In the genomic region with DNA sequence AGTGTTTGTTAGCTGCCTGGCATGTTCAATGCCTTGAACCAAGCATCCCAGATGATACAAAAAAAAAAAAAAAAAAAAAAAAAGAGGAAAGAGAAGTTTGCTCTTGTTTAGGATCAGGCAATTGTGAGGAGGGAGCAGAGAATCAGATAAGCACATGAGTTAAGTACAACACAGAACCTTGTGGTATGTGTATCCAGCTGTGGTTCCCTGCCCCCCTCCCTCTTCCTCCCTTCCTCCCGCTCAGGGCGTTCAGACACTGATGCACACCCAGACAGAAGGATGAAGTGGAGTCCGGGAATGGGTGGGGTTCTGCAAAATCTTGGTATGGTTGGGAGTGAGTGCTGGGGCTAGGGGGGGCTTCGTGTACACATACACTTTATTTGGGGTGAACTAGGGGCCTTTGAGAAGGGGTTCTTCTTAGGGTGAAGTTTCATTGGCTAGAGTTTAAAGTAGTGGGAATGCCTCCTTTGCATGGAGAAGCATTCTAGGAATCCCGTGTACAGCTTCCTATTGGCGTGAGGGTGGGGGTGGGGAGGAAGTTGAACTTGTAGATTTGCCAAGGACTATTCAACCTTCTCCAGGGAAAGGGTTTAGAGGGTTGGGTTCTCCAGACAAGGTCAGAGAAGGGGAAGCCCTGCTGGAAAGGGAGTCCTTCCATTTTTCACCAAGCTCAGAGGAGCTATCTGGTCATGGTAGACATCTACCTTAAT, we compare ENCODE assay signal across 14 mouse cellular contexts. TPM values are rescaled to one million over a fixed set of nuclear protein-coding genes. Genes with fewer than 3 reads are reported as not detected.
DNase-seq lines count a peak whose midpoint lies in the region; ATAC-seq lines count a peak whose summit lies in the region.
"Had no signal": no experiment of that assay in that cellular context is flagged by ENCODE, and none has a peak within 500 bp of the region (broad histone marks: within the 10 kb centered on the region; RNA-seq: fewer than 3 reads in every experiment).

No protein-coding gene starts in this region.

- no peaks in the 10 kb centered on the region for H3K9me3 ChIP-seq in embryonic facial prominence, embryonic 12.5 days
- H3K9me3 ChIP-seq in embryonic facial prominence, embryonic 10.5 days = no peaks in the 10 kb centered on the region
- H3K9me3 ChIP-seq in kidney, embryonic 16.5 days (ENCODE audit: low read length) = no peaks in the 10 kb centered on the region; the same call in 1 of the 2 replicates
- no peaks in the 10 kb centered on the region for H3K9me3 ChIP-seq in intestine, embryonic 15.5 days
- H3K9me3 ChIP-seq: liver, embryonic 15.5 days had no signal

- peak; percentile 13; the same call in 1 of the 2 replicates for ATAC-seq in embryonic facial prominence, embryonic 12.5 days (ENCODE audit: insufficient number of reproducible peaks, insufficient read depth, low FRiP score, low TSS enrichment)
- 0 out of 2 replicates have a peak, but pooled peaks have one; percentile 74 for ATAC-seq in kidney, embryonic 16.5 days (ENCODE audit: low FRiP score, low TSS enrichment)
- peak; percentile 66; the same call in 1 of the 2 replicates for ATAC-seq in intestine, embryonic 15.5 days
- ATAC-seq: forebrain, embryonic 14.5 days had no signal

- H3K4me3 ChIP-seq in embryonic facial prominence, embryonic 12.5 days = no peak overlapping the region
- H3K4me3 ChIP-seq in embryonic facial prominence, embryonic 10.5 days = no peak overlapping the region
- no peak overlapping the region for H3K4me3 ChIP-seq in kidney, embryonic 16.5 days (ENCODE audit: low read length)
- no peak overlapping the region for H3K4me3 ChIP-seq in intestine, embryonic 15.5 days (replicated peaks)
- H3K4me3 ChIP-seq: liver, embryonic 15.5 days had no signal

- DNase-seq in embryonic facial prominence, embryonic 10.5 days (ENCODE audit: low spot score) = no peak
- DNase-seq in kidney, adult 8-10 months = no peak
- peak; percentile 89 for DNase-seq in ES-CJ7 (ENCODE audit: low read depth, low spot score)
- DNase-seq in thymus, postnatal 10 days (ENCODE audit: low spot score in 2 of 2) = no peak
- DNase-seq in right cerebral cortex, postnatal 36 days (ENCODE audit: low spot score in 2 of 2) = no peak
- DNase-seq: cerebellum, adult 18-20 months; embryo, embryonic 11 days; midbrain, embryonic 14.5 days; right cerebral cortex, postnatal 14 days had no signal

- no peak overlapping the region for H3K4me2 ChIP-seq in embryonic facial prominence, embryonic 12.5 days (replicated peaks)
- no peak overlapping the region for H3K4me2 ChIP-seq in kidney, embryonic 16.5 days (replicated peaks; ENCODE audit: low read depth, low read length)
- no peak overlapping the region for H3K4me2 ChIP-seq in intestine, embryonic 15.5 days (replicated peaks)
- H3K4me2 ChIP-seq: liver, embryonic 15.5 days had no signal

- H3K36me3 ChIP-seq in embryonic facial prominence, embryonic 12.5 days = no peaks in the 10 kb centered on the region
- no peaks in the 10 kb centered on the region for H3K36me3 ChIP-seq in embryonic facial prominence, embryonic 10.5 days (replicated peaks)
- H3K36me3 ChIP-seq in kidney, embryonic 16.5 days (ENCODE audit: insufficient read depth, low read length) = no peaks in the 10 kb centered on the region
- H3K36me3 ChIP-seq in intestine, embryonic 15.5 days = no peaks in the 10 kb centered on the region
- H3K36me3 ChIP-seq: liver, embryonic 15.5 days had no signal

- H3K27ac ChIP-seq in embryonic facial prominence, embryonic 12.5 days = no peak overlapping the region
- H3K27ac ChIP-seq in embryonic facial prominence, embryonic 10.5 days (replicated peaks) = no peak overlapping the region
- H3K27ac ChIP-seq in kidney, embryonic 16.5 days (ENCODE audit: low read length) = no peak overlapping the region
- H3K27ac ChIP-seq in intestine, embryonic 15.5 days = no peak overlapping the region
- H3K27ac ChIP-seq: liver, embryonic 15.5 days had no signal

- no peak overlapping the region for H3K9ac ChIP-seq in embryonic facial prominence, embryonic 12.5 days
- H3K9ac ChIP-seq in kidney, embryonic 16.5 days (replicated peaks; ENCODE audit: low read length) = no peak overlapping the region
- H3K9ac ChIP-seq in intestine, embryonic 15.5 days = no peak overlapping the region
- H3K9ac ChIP-seq: liver, embryonic 15.5 days had no signal

- no peaks in the 10 kb centered on the region; the same call in 1 of the 2 replicates for H3K4me1 ChIP-seq in embryonic facial prominence, embryonic 12.5 days
- peaks cover 7% of the 10 kb centered on the region for H3K4me1 ChIP-seq in embryonic facial prominence, embryonic 10.5 days
- H3K4me1 ChIP-seq in kidney, embryonic 16.5 days (ENCODE audit: insufficient read depth, low read length) = peaks cover 9% of the 10 kb centered on the region; the same call in 1 of the 2 replicates
- H3K4me1 ChIP-seq in intestine, embryonic 15.5 days (replicated peaks) = peaks cover 3% of the 10 kb centered on the region; the same call in 1 of the 2 replicates
- H3K4me1 ChIP-seq: liver, embryonic 15.5 days had no signal

- WGBS in embryonic facial prominence, embryonic 12.5 days = 56% methylated on average over 6 of the region's 6 CpGs
- 80% methylated on average over 6 of the region's 6 CpGs for WGBS in embryonic facial prominence, embryonic 10.5 days
- WGBS in kidney, embryonic 16.5 days = 47% methylated on average over 6 of the region's 6 CpGs
- 31% methylated on average over 6 of the region's 6 CpGs for WGBS in intestine, embryonic 15.5 days

- no peaks in the 10 kb centered on the region for H3K27me3 ChIP-seq in embryonic facial prominence, embryonic 12.5 days
- H3K27me3 ChIP-seq in embryonic facial prominence, embryonic 10.5 days (replicated peaks; ENCODE audit: low read depth, poor library complexity, severe bottlenecking) = no peaks in the 10 kb centered on the region
- no peaks in the 10 kb centered on the region for H3K27me3 ChIP-seq in kidney, embryonic 16.5 days (ENCODE audit: insufficient read depth, low read length)
- no peaks in the 10 kb centered on the region for H3K27me3 ChIP-seq in intestine, embryonic 15.5 days (replicated peaks)
- H3K27me3 ChIP-seq: liver, embryonic 15.5 days had no signal

RNA-seq across cellular contexts. Expression of a gene that starts 45.4 kb away (rescaled TPM):
- 34.8 and 37.8 TPM in 2 replicates for polyA plus RNA-seq in embryonic facial prominence, embryonic 12.5 days (2016; fragmentation: Nextera tagmentation; extraction: Ambion mirVana)
- polyA plus RNA-seq in embryonic facial prominence, embryonic 10.5 days (2016; fragmentation: Nextera tagmentation; extraction: Ambion mirVana) = 47.5 and 48.7 TPM in 2 replicates
- 27.4 and 28.3 TPM in 2 replicates for polyA plus RNA-seq in kidney, embryonic 16.5 days (2015; fragmentation: Nextera tagmentation; extraction: Ambion mirVana)
- 39.0 and 45.6 TPM in 2 replicates for polyA plus RNA-seq in intestine, embryonic 15.5 days (2015; fragmentation: Nextera tagmentation; extraction: Ambion mirVana)

Comparison
In these comparisons a context has a peak if more than half of its experiments do, and no peak if none do; other contexts are left out.
1. ATAC-seq: peak in every context shown above with its lines; median percentile 74 in kidney, embryonic 16.5 days; 66 in intestine, embryonic 15.5 days; 13 in embryonic facial prominence, embryonic 12.5 days.